ENCODE assay signal across 9 mouse cellular contexts in genomic region chr3:138463137-138463536, GRCm38 (mm10). TPM values are rescaled to one million over a fixed set of nuclear protein-coding genes. Genes with fewer than 3 reads are reported as not detected.
DNase-seq lines count a peak whose midpoint lies in the region; TF ChIP-seq lines count a peak whose summit lies in the region.
"Had no signal": no experiment of that assay in that cellular context is flagged by ENCODE, and none has a peak within 500 bp of the region (broad histone marks: within the 10 kb centered on the region; RNA-seq: fewer than 3 reads in every experiment).

No protein-coding gene starts in this region.

- peaks cover 93% of the 10 kb centered on the region for H3K36me3 ChIP-seq in midbrain, embryonic 10.5 days

- no peak overlapping the region for H3K4me3 ChIP-seq in embryonic fibroblast, embryonic 13.5 days (ENCODE audit: insufficient read depth, low read length)
- no peak overlapping the region for H3K4me3 ChIP-seq in midbrain, embryonic 10.5 days
- H3K4me3 ChIP-seq: limb, embryonic 15.5 days had no signal

- no peaks in the 10 kb centered on the region for H3K27me3 ChIP-seq in midbrain, embryonic 10.5 days (ENCODE audit: low read depth, poor library complexity, severe bottlenecking)
- H3K27me3 ChIP-seq: limb, embryonic 15.5 days had no signal

- H3K27ac ChIP-seq in embryonic fibroblast, embryonic 13.5 days (ENCODE audit: insufficient read depth, low read length), result no peak overlapping the region
- H3K27ac ChIP-seq in midbrain, embryonic 10.5 days (replicated peaks), result no peak overlapping the region
- H3K27ac ChIP-seq: limb, embryonic 15.5 days had no signal

- no peaks in the 10 kb centered on the region for H3K4me1 ChIP-seq in embryonic fibroblast, embryonic 13.5 days (ENCODE audit: control insufficient read depth, insufficient read depth, low read length)
- H3K4me1 ChIP-seq in midbrain, embryonic 10.5 days, result no peaks in the 10 kb centered on the region
- H3K4me1 ChIP-seq: limb, embryonic 15.5 days had no signal

- no peaks in the 10 kb centered on the region for H3K9me3 ChIP-seq in midbrain, embryonic 10.5 days (replicated peaks)
- H3K9me3 ChIP-seq: limb, embryonic 15.5 days had no signal

- no peak for TF ChIP-seq POLR2A in embryonic fibroblast, embryonic 13.5 days (IDR thresholded peaks at IDR 0.05; ENCODE audit: low read depth, low read length)

- DNase-seq in cerebellum, postnatal 14 days, result peak; percentile 27 to 49
- DNase-seq in cerebellum, adult 8-10 months, result no peak
- peak; percentile 67 for DNase-seq in CD4-positive, CD25-positive, alpha-beta regulatory T cell, adult 2 months (ENCODE audit: low read depth, low spot score)
- DNase-seq in kidney, postnatal 10 days, result peak; percentile 57
- peak; percentile 42 for DNase-seq in midbrain, embryonic 10.5 days (ENCODE audit: low spot score)
- no peak for DNase-seq in ovary, postnatal 10 days (ENCODE audit: low spot score)
- no peak for DNase-seq in left cerebral cortex, adult 8-10 months (ENCODE audit: low spot score in 2 of 2)

- 86% methylated on average over 2 of the region's 2 CpGs for WGBS in midbrain, embryonic 10.5 days

- TF ChIP-seq CTCF in embryonic fibroblast, embryonic 13.5 days (IDR thresholded peaks at IDR 0.05; ENCODE audit: borderline replicate concordance, insufficient read depth, low read length), result peak; percentile 42; the same call in 1 of the 2 replicates

RNA-seq across cellular contexts. Expression of gene Adh5, which starts 20.2 kb away (rescaled TPM):
- polyA plus RNA-seq in embryonic fibroblast, embryonic 13.5 days (2011; ENCODE audit: insufficient read length, low read depth, missing spikeins), result 124 and 129 TPM in 2 replicates
- polyA plus RNA-seq in midbrain, embryonic 10.5 days (2016; fragmentation: Nextera tagmentation; extraction: Ambion mirVana), result 266 and 280 TPM in 2 replicates
- 10 to 100 TPM; 63.2 to 73.5 (median 70.0) TPM for total RNA-seq in left cerebral cortex, adult 8-10 months (2022)

RNA-seq across cellular contexts. Expression of gene Metap1, which starts 26.2 kb away (rescaled TPM):
- polyA plus RNA-seq in embryonic fibroblast, embryonic 13.5 days (2011; ENCODE audit: insufficient read length, low read depth, missing spikeins), result 62.3 and 63.5 TPM in 2 replicates
- 47.9 and 48.0 TPM in 2 replicates for polyA plus RNA-seq in midbrain, embryonic 10.5 days (2016; fragmentation: Nextera tagmentation; extraction: Ambion mirVana)
- total RNA-seq in left cerebral cortex, adult 8-10 months (2022), result 10 to 100 TPM; 36.4 to 41.4 (median 37.1) TPM

RNA-seq across cellular contexts. Expression of gene Adh4, which starts 47.9 kb away (rescaled TPM):
- polyA plus RNA-seq in embryonic fibroblast, embryonic 13.5 days (2011; ENCODE audit: insufficient read length, low read depth, missing spikeins), result not detected in 2 replicates
- not detected in 2 replicates for polyA plus RNA-seq in midbrain, embryonic 10.5 days (2016; fragmentation: Nextera tagmentation; extraction: Ambion mirVana)
- total RNA-seq in left cerebral cortex, adult 8-10 months (2022), result not detected

Comparison
In these comparisons a context has a peak if more than half of its experiments do, and no peak if none do; other contexts are left out.
1. DNase-seq: peak in cerebellum, postnatal 14 days (2 of 2), CD4-positive, CD25-positive, alpha-beta regulatory T cell, adult 2 months (single experiment), kidney, postnatal 10 days (single experiment) and midbrain, embryonic 10.5 days (single experiment); none in cerebellum, adult 8-10 months (single experiment), ovary, postnatal 10 days (single experiment) and left cerebral cortex, adult 8-10 months (0 of 2).